Mouse (Mus musculus): ENCODE measurements around the gene Adgrf3. TPM values are rescaled to one million over a fixed set of nuclear protein-coding genes. Genes with fewer than 3 reads are reported as not detected.
A peak's percentile ranks its signal among the peaks of the same experiment; 100 is the strongest.

Gene Adgrf3
- 0.16 and 0.17 TPM in 2 replicates for polyA plus RNA-seq (2016; fragmentation: Nextera tagmentation; extraction: Ambion mirVana)

DNA sequence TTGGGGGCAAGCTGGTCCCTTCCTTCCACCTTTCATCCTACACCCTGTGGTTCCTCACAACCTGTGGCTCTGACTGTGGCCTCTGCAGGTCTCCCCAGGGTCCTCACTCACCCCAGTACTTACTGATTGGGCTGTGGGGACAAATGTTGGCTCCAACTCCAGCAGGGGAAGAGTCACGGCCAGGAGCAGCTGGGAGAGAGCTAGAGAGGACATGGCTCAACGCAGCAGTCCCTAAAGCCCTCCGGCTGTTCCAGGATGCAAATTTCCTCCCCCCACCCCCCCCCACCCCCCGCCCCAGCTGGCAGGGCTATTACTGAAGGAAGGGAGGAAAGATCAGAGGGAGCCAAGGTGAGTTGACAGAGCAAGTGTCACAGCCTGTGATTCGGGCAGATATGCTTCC, at the start of gene Adgrf3:
Adgrf3 (minus strand) TSS at position 230 of the 400 bp plus-strand sequence.
- 35% methylated on average over 5 of the region's 5 CpGs for WGBS
- Histone ChIP-seq H3K27me3 (ENCODE audit: insufficient read depth, poor library complexity, severe bottlenecking) (no peaks in the 10 kb centered on the region), H3K27ac (no peak within 1 kb of the TSS), H3K9me3 (no peaks in the 10 kb centered on the region), H3K4me1 (peaks cover 3% of the 10 kb centered on the region), H3K36me3 (no peaks in the 10 kb centered on the region), H3K4me3 (no peak within 1 kb of the TSS)
- peak; percentile 70 for DNase-seq (ENCODE audit: low spot score)

DNA sequence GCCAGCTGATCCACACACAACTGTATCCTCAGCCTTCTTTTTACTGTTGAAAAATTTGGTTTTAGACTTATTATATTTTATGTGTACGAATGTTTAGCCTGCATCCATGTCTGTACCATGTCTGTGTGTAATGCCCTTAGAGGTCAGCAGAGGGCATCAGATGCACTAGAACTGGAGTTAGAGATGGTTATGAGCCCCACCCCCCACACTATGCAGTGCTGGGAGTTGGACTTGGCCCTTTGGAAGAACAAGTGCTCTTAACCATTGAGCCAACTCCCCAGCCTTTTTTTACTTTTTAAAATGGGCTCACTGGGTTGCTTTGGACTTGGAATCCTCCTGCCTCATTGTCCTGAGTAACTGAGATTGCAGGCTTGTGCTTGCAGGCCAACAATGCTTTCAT, 42.1 kb upstream of the Adgrf3 start:
- no peak for DNase-seq (ENCODE audit: low spot score)

DNA sequence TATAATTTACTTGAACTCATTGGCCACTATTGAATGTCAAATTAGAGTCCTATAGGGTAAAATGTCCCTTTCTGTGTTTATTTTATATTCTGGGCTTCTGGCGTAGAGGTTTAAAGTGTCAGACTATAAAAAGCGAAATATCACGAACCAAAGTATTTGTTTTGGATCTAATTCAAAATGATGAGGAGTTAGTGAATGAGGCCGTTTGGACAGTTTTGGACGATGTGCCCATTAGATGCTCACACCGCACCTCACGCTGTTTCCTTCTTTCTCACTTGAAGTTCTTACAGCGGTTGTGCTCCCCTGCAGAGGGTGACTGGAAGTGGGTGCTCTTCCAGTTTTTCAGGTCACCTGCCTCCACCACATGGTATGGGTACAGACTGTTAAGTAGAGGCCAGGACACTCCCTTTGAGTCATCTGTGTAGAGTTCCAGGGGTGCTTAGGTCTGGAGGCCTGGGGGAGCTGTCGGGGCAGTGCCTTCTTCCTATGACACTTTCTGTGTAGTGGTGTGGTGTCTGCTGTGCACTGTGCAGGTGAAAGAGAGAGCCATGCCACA, 40.4 kb upstream of the Adgrf3 start:
- no peak for DNase-seq (ENCODE audit: low spot score)
- Histone ChIP-seq H3K9me3 (no peaks in the 10 kb centered on the region), H3K27me3 (ENCODE audit: insufficient read depth, poor library complexity, severe bottlenecking) (no peaks in the 10 kb centered on the region), H3K36me3 (peaks cover 24% of the 10 kb centered on the region), H3K4me1 (peaks cover 33% of the 10 kb centered on the region), H3K4me3 (no peak overlapping the region), H3K27ac (no peak overlapping the region)
- 90% methylated on average over 9 of the region's 9 CpGs for WGBS

More for the DNA sequence above, 42.1 kb upstream of the Adgrf3 start:
- peaks cover 32% of the 10 kb centered on the region for H3K36me3 ChIP-seq
- no peak overlapping the region for H3K27ac ChIP-seq
- no peaks in the 10 kb centered on the region for H3K27me3 ChIP-seq (ENCODE audit: insufficient read depth, poor library complexity, severe bottlenecking)
- no peak overlapping the region for H3K4me3 ChIP-seq
- 100% methylated on average over 1 of the region's 1 CpGs for WGBS
- peaks cover 23% of the 10 kb centered on the region for H3K4me1 ChIP-seq
- H3K9me3 ChIP-seq: no peaks in the 10 kb centered on the region

DNA sequence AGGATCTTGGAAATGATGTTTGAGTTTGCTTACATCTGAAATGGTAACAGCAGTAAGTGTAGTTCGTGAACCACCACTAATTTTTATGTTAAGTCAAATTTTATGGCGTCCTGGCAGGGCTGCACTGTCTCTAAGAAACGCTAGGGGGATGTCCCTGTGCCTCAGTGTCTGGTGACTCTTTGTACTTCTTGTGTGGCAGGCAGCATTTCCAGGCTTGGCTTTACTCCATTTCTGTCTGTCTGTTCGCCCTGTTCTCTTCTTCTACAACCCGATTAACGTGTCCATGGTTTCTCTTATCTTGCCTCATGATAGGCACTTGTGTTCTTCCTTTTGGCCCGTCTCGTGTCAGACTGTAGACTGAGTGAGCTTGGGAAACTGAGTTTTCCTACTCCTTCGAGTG, 38.2 kb upstream of the Adgrf3 start:
- no peaks in the 10 kb centered on the region for H3K9me3 ChIP-seq
- H3K4me3 ChIP-seq: no peak overlapping the region
- no peaks in the 10 kb centered on the region for H3K27me3 ChIP-seq (ENCODE audit: insufficient read depth, poor library complexity, severe bottlenecking)
- 36% methylated on average over 9 of the region's 9 CpGs for WGBS
- no peak for DNase-seq (ENCODE audit: low spot score)
- H3K27ac ChIP-seq: no peak overlapping the region
- peaks cover 33% of the 10 kb centered on the region for H3K4me1 ChIP-seq
- H3K36me3 ChIP-seq: peaks cover 13% of the 10 kb centered on the region

DNA sequence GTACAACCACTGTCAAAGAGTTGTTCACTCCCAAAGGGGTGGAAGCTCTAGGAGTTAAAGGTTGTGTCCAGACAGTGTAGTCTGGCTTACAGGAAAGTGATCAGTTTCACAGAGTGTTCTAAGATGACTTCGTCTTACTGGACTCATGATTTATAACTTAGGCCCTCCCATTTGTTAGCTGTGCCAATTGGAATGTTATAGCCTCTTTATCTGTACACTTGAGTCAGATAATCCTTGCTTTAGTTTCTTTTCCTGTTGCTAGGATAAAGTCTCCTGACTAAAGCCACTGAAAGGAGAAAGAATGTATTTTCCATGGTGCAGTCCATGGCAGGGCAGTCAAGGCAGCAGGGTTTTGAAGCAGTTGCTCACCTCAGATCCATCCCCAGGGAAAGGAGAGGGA, 36.9 kb upstream of the Adgrf3 start:
- Histone ChIP-seq H3K36me3 (peaks cover 6% of the 10 kb centered on the region), H3K27me3 (ENCODE audit: insufficient read depth, poor library complexity, severe bottlenecking) (no peaks in the 10 kb centered on the region), H3K4me3 (no peak overlapping the region), H3K9me3 (no peaks in the 10 kb centered on the region), H3K27ac (peak overlapping the region; percentile 13; the same call in 1 of the 2 replicates), H3K4me1 (peaks cover 33% of the 10 kb centered on the region)
- 20% methylated on average over 1 of the region's 1 CpGs for WGBS
- no peak for DNase-seq (ENCODE audit: low spot score)

DNA sequence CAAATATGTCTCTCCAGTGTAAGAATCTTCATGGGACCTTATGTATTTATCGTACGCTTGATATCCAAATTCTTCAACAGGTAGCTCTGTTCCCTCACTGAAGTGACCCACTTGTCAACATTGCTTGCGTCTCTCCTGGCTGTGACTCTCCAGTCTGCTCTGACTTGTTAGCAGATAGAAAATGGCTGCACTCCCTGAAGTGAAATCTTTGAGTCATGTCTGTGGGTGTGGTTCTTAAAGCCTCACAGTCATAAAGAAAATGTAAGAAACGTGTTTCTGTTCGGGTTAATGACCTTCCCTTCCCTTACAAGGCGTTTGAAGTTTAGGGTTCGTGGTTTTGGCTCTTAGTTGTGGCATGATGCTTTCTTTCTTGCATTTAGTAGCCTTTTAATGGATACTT, 35.0 kb upstream of the Adgrf3 start:
- Histone ChIP-seq H3K9me3 (no peaks in the 10 kb centered on the region), H3K4me3 (no peak overlapping the region), H3K27ac (no peak overlapping the region), H3K4me1 (peaks cover 37% of the 10 kb centered on the region), H3K27me3 (ENCODE audit: insufficient read depth, poor library complexity, severe bottlenecking) (no peaks in the 10 kb centered on the region), H3K36me3 (peaks cover 3% of the 10 kb centered on the region; the same call in 1 of the 2 replicates)
- 85% methylated on average over 7 of the region's 7 CpGs for WGBS
- no peak for DNase-seq (ENCODE audit: low spot score)

DNA sequence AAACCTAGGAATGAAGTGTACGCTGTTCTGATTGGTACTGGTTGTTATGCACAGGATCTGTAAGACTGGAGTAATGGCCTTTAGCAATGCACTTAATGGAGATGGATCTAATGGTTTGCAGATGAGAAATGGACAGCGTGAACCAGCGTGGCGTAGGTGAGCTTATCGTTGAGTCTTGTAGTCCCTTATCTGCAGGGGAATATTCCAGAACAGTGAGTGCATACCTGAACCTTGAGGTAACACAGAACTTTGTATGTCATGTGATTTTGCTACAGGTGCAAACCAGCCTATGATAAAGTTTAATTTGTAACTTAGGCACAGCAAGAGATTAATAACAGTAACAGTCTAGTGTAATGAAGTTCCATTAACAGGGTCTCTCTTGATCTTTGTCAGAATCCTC, 33.0 kb upstream of the Adgrf3 start:
- peaks cover 33% of the 10 kb centered on the region for H3K4me1 ChIP-seq
- no peaks in the 10 kb centered on the region for H3K27me3 ChIP-seq (ENCODE audit: insufficient read depth, poor library complexity, severe bottlenecking)

DNA sequence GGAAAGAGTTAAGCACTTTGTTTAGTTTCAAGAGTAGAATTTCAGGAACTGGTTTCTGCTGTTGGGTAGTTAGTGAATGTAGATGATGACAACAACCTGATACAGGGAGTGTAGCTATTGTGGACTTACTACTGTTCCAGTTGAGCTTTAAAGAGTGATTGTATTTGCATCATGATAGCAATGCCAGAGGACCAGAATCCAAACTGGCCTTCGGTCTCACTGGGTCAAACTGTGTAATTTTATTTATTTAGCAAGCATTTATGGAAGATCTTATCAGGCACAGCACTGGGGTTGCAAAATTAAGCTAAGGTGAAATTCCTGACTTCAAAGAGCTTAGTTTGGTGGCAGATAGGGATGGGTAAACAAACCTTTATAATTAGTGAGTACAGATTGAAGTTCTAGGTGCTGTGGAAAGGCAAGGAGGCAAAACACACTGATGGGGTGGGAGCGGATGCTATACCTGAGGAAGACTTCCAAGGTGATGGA, 30.2 kb upstream of the Adgrf3 start:
- Histone ChIP-seq H3K27ac (no peak overlapping the region), H3K4me1 (peaks cover 32% of the 10 kb centered on the region; the same call in 1 of the 2 replicates), H3K27me3 (ENCODE audit: insufficient read depth, poor library complexity, severe bottlenecking) (no peaks in the 10 kb centered on the region), H3K4me3 (no peak overlapping the region), H3K9me3 (no peaks in the 10 kb centered on the region), H3K36me3 (peaks cover 7% of the 10 kb centered on the region; the same call in 1 of the 2 replicates)
- 88% methylated on average over 2 of the region's 2 CpGs for whole genome bisulfite sequencing
- DNase-seq (ENCODE audit: low spot score): no peak

More for the DNA sequence above, 33.0 kb upstream of the Adgrf3 start:
- DNase-seq (ENCODE audit: low spot score): no peak
- Histone ChIP-seq H3K27ac (no peak overlapping the region), H3K4me3 (no peak overlapping the region), H3K9me3 (no peaks in the 10 kb centered on the region), H3K36me3 (peaks cover 3% of the 10 kb centered on the region; the same call in 1 of the 2 replicates)
- WGBS: 94% methylated on average over 5 of the region's 5 CpGs

DNA sequence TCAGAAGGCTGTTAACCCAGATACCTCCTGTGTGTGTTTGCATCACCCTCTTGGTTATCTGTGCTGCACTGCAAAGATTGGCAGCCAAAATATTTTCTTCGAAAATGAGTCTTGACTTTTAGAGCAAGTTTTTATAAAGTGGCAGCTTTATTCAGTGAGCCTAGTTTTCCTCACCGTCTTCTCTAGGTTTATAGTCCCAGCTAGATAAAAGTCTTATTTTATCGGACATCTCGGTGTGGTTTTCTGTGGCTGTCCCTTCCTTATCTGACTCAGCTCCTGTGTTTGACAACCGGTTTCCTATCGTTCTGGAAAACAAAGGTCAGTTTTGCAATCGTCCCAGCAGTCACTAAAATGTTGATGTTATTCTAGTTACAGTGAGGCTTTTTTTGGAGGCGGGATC, 28.5 kb upstream of the Adgrf3 start:
- peaks cover 11% of the 10 kb centered on the region for H3K36me3 ChIP-seq
- no peak overlapping the region for H3K27ac ChIP-seq
- no peak for DNase-seq (ENCODE audit: low spot score)
- no peaks in the 10 kb centered on the region for H3K9me3 ChIP-seq
- peak overlapping the region; percentile 87 for H3K4me3 ChIP-seq
- no peaks in the 10 kb centered on the region for H3K27me3 ChIP-seq (ENCODE audit: insufficient read depth, poor library complexity, severe bottlenecking)
- 39% methylated on average over 8 of the region's 8 CpGs for WGBS
- H3K4me1 ChIP-seq: peaks cover 32% of the 10 kb centered on the region; the same call in 1 of the 2 replicates

DNA sequence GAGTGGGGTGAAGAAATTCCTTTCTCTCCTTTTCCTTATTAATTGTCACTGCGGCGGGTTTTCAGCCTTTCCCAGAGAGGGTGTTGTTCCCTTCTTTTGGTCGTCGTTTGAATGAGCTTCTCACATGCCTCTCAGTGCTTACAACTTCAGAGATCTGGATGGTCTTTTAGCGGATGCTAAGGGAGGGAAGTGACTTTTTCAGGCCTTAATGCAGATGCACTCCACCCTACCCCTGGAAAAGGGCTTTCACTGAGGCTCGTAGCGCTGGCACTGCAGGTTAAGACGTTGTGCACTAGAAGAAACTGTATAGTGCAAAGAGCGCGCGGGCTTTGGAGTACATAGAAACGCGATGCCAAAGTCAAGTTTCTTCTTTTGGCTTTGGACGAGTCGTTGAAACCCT, 27.5 kb upstream of the Adgrf3 start:
- 6% methylated on average over 15 of the region's 15 CpGs for WGBS
- DNase-seq (ENCODE audit: low spot score): no peak
- peaks cover 32% of the 10 kb centered on the region; the same call in 1 of the 2 replicates for H3K4me1 ChIP-seq
- peak overlapping the region; percentile 91 for H3K27ac ChIP-seq
- H3K9me3 ChIP-seq: no peaks in the 10 kb centered on the region
- no peaks in the 10 kb centered on the region for H3K27me3 ChIP-seq (ENCODE audit: insufficient read depth, poor library complexity, severe bottlenecking)
- H3K4me3 ChIP-seq: peak overlapping the region; percentile 87
- peaks cover 11% of the 10 kb centered on the region for H3K36me3 ChIP-seq

DNA sequence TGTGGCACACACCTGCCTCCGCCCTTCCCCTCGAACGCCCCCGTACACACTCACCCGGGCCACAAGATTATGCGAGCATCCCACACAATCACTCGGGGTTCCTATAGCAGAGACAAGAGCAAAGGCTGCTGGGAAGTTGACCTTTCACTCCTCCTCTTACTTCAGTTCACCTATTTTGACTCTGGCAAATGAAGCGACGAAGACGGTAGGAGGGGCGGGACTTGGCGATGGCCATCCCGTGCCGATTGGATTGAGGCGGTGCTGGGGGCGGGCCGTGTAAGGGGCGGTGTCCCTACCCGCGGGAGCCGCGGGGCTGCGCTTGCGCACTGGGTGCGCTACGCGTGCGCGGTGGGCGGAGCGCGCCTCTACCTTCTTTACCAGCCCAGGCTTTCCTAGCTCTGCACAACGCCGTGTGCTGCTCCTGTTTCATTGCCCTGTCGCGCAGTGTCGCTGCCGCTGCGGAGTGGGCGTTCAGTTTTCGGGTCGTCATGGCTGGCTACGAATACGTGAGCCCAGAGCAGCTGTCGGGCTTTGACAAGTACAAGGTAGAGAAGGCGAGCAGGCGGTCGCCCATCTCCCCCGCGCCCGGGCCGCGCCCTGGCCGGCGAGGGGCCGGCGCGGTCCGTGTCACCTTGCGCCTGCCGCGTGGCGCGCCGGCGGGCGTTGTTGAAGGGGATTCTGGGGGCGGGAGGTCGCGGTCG, 26.9 kb upstream of the Adgrf3 start, which contains the start of gene Selenoi:
Selenoi (plus strand) TSS at position 311 of the 701 bp plus-strand sequence.
- Histone ChIP-seq H3K4me1 (peaks cover 32% of the 10 kb centered on the region; the same call in 1 of the 2 replicates), H3K9me3 (no peaks in the 10 kb centered on the region), H3K27ac (peak within 1 kb of the TSS; percentile 91), H3K36me3 (peaks cover 11% of the 10 kb centered on the region), H3K27me3 (ENCODE audit: insufficient read depth, poor library complexity, severe bottlenecking) (no peaks in the 10 kb centered on the region), H3K4me3 (peak within 1 kb of the TSS; percentile 87)
- 5% methylated on average over 71 of the region's 71 CpGs for WGBS
- peak; percentile 99 for DNase-seq (ENCODE audit: low spot score)

DNA sequence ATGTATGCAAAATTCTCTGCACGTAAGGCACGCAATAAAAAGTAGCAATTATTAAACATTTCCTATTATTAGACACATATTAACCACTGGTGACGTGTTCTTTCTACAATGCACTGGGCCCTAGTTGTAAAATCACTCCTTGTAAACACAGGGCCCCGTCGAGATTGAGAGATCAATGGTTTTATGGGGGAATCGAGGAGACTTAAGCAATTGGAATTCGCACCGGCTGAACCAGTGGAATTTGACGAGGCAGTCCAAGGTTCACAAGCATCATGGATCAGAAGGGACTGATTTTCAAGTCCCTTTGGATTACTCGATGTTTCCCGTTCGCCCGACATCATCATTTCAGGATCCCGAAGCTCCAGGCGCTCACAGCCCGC, 26.4 kb upstream of the Adgrf3 start:
- H3K4me3 ChIP-seq: peak overlapping the region; percentile 87
- peak overlapping the region; percentile 91 for H3K27ac ChIP-seq
- 65% methylated on average over 16 of the region's 16 CpGs for WGBS

DNA sequence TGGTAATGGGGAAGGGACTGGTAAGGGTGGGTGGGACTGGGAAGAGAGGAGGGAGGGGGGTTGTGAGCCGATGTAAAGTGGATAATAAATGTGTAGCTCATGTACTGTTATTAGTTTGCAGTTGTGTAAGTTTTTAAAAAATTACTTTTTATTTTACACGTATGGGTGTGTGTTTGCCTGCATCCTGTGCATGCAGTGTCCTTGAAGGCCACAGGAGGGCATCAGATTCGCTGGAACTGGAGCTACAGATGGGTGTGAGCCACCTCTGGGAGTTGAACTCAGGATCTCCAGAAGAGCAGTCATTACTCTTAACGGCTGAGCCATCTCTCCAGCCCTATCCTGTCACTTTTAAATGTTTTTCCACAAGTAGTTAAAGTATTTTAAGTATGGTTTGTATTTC, 25.4 kb upstream of the Adgrf3 start:
- Histone ChIP-seq H3K4me1 (peaks cover 27% of the 10 kb centered on the region; the same call in 1 of the 2 replicates), H3K36me3 (peaks cover 11% of the 10 kb centered on the region), H3K9me3 (no peaks in the 10 kb centered on the region), H3K27ac (no peak overlapping the region), H3K27me3 (ENCODE audit: insufficient read depth, poor library complexity, severe bottlenecking) (no peaks in the 10 kb centered on the region), H3K4me3 (no peak overlapping the region)
- WGBS: 86% methylated on average over 4 of the region's 4 CpGs
- DNase-seq (ENCODE audit: low spot score): no peak

More for the DNA sequence above, 26.4 kb upstream of the Adgrf3 start:
- DNase-seq (ENCODE audit: low spot score): no peak
- Histone ChIP-seq H3K4me1 (peaks cover 32% of the 10 kb centered on the region; the same call in 1 of the 2 replicates), H3K27me3 (ENCODE audit: insufficient read depth, poor library complexity, severe bottlenecking) (no peaks in the 10 kb centered on the region), H3K36me3 (peaks cover 11% of the 10 kb centered on the region), H3K9me3 (no peaks in the 10 kb centered on the region)

All from heart, embryonic 10.5 days (tissue).